Mouse (Mus musculus): ENCODE data around the gene Fam107a. TPM values are rescaled to one million over a fixed set of nuclear protein-coding genes. Genes with fewer than 3 reads are reported as not detected.

The Fam107a gene
- polyA plus RNA-seq, 1 experiment from 2014 or later: 0.16 TPM

GRCm38 (mm10) chr14:8251330-8251885 lies 66.4 kb downstream of the Fam107a start:
- no peaks in the 10 kb centered on the region for H3K36me3 ChIP-seq (replicated peaks; ENCODE audit: control insufficient read depth, insufficient read depth)
- H3K27me3 ChIP-seq (ENCODE audit: control insufficient read depth, insufficient read depth, low read length): no peaks in the 10 kb centered on the region
- no peak overlapping the region for H3K4me3 ChIP-seq (replicated peaks; ENCODE audit: low read length)
- 91% methylated on average over 8 of the region's 8 CpGs for WGBS
- no peaks in the 10 kb centered on the region for H3K4me1 ChIP-seq (replicated peaks; ENCODE audit: control insufficient read depth, insufficient read depth, low read length)
- H3K9ac ChIP-seq: no peak overlapping the region
- no peak overlapping the region for H3K4me2 ChIP-seq (replicated peaks)
- H3K27ac ChIP-seq: no peak overlapping the region
- no peaks in the 10 kb centered on the region for H3K9me3 ChIP-seq (ENCODE audit: control insufficient read depth, low read length)
- DNase-seq (ENCODE audit: low spot score) (no peak), ATAC-seq (ENCODE audit: low FRiP score) (0 out of 2 replicates have a peak, but pooled peaks have one; percentile 33)

- ATAC-seq (ENCODE audit: low FRiP score): no peak
- Histone ChIP-seq H3K36me3 (replicated peaks; ENCODE audit: control insufficient read depth, insufficient read depth) (no peaks in the 10 kb centered on the region), H3K4me3 (replicated peaks; ENCODE audit: low read length) (no peak overlapping the region), H3K4me1 (replicated peaks; ENCODE audit: control insufficient read depth, insufficient read depth, low read length) (no peaks in the 10 kb centered on the region), H3K9ac (no peak overlapping the region), H3K9me3 (ENCODE audit: control insufficient read depth, low read length) (no peaks in the 10 kb centered on the region), H3K4me2 (replicated peaks) (no peak overlapping the region), H3K27me3 (ENCODE audit: control insufficient read depth, insufficient read depth, low read length) (no peaks in the 10 kb centered on the region), H3K27ac (no peak overlapping the region)
- DNase-seq (ENCODE audit: low spot score): no peak
- 87% methylated on average over 9 of the region's 9 CpGs for WGBS
Measured at GRCm38 (mm10) chr14:8250141-8250871, 67.5 kb downstream of the Fam107a start.

- H3K36me3 ChIP-seq (replicated peaks; ENCODE audit: control insufficient read depth, insufficient read depth): no peaks in the 10 kb centered on the region
- H3K4me2 ChIP-seq (replicated peaks): no peak overlapping the region
- H3K27ac ChIP-seq: no peak overlapping the region
- no peaks in the 10 kb centered on the region for H3K27me3 ChIP-seq (ENCODE audit: control insufficient read depth, insufficient read depth, low read length)
- 95% methylated on average over 1 of the region's 1 CpGs for WGBS
- H3K9ac ChIP-seq: no peak overlapping the region
- ATAC-seq (ENCODE audit: low FRiP score) (no peak), DNase-seq (ENCODE audit: low spot score) (no peak)
- no peak overlapping the region for H3K4me3 ChIP-seq (replicated peaks; ENCODE audit: low read length)
- no peaks in the 10 kb centered on the region for H3K4me1 ChIP-seq (replicated peaks; ENCODE audit: control insufficient read depth, insufficient read depth, low read length)
- no peaks in the 10 kb centered on the region for H3K9me3 ChIP-seq (ENCODE audit: control insufficient read depth, low read length)
Measured at GRCm38 (mm10) chr14:8249206-8249605, 68.6 kb downstream of the Fam107a start.

GRCm38 (mm10) chr14:8246878-8247277 lies 70.9 kb downstream of the Fam107a start:
- no peak overlapping the region for H3K4me2 ChIP-seq (replicated peaks)
- no peaks in the 10 kb centered on the region for H3K36me3 ChIP-seq (replicated peaks; ENCODE audit: control insufficient read depth, insufficient read depth)
- no peaks in the 10 kb centered on the region for H3K9me3 ChIP-seq (ENCODE audit: control insufficient read depth, low read length)
- no peak for ATAC-seq (ENCODE audit: low FRiP score)
- no peaks in the 10 kb centered on the region for H3K27me3 ChIP-seq (ENCODE audit: control insufficient read depth, insufficient read depth, low read length)
- H3K27ac ChIP-seq: no peak overlapping the region
- H3K9ac ChIP-seq: no peak overlapping the region
- no peak overlapping the region for H3K4me3 ChIP-seq (replicated peaks; ENCODE audit: low read length)
- WGBS: 79% methylated on average over 8 of the region's 8 CpGs
- DNase-seq (ENCODE audit: low spot score): no peak
- no peaks in the 10 kb centered on the region for H3K4me1 ChIP-seq (replicated peaks; ENCODE audit: control insufficient read depth, insufficient read depth, low read length)

Other genes with a start within 250 kb of the Fam107a start
- 45.0 and 50.9 TPM in 2 replicates for gene Rpp14, start 237.7 kb downstream of the Fam107a start, polyA plus RNA-seq (2014; fragmentation: Nextera tagmentation; extraction: Ambion mirVana)
- gene Pxk, start 219.8 kb downstream of the Fam107a start, polyA plus RNA-seq (2014; fragmentation: Nextera tagmentation; extraction: Ambion mirVana): 66.0 and 68.9 TPM in 2 replicates
- gene Pdhb, start 145.0 kb downstream of the Fam107a start, polyA plus RNA-seq (2014; fragmentation: Nextera tagmentation; extraction: Ambion mirVana): 271 and 280 TPM in 2 replicates
- gene Kctd6, start 103.9 kb downstream of the Fam107a start, polyA plus RNA-seq (2014; fragmentation: Nextera tagmentation; extraction: Ambion mirVana): 14.5 and 16.2 TPM in 2 replicates
- not detected in 2 replicates for gene Acox2, start 58.7 kb downstream of the Fam107a start, polyA plus RNA-seq (2014; fragmentation: Nextera tagmentation; extraction: Ambion mirVana)
- gene Oit1, start 60.7 kb upstream of the Fam107a start, polyA plus RNA-seq (2014; fragmentation: Nextera tagmentation; extraction: Ambion mirVana): 0.17 TPM in 1 of 2 replicates, not detected in the other

Measured in hindbrain, embryonic 14.5 days (tissue).